Mouse (Mus musculus): ENCODE measurements around the gene Gm17535.
"Not testable (repeated sequence)": the region's sequence is repeated elsewhere in the genome, so short reads cannot be mapped to it uniquely, and the experiment has no call there.

Gm17535 gene

DNA sequence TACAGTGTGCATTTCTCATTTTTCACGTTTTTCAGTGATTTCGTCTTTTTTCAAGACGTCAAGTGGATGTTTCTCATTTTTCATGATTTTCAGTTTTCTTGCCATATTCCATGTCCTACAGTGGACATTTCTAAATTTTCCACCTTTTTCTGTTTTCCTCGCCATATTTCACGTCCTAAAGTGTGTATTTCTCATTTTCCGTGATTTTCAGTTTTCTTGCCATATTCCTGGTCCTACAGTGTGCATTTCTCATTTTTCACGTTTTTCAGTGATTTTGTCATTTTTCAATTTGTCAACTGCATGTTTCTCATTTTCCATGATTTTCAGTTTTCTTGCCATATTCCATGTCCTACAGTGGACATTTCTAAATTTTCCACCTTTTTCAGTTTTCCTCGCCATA, at the start of gene Gm17535:
TSS of gene Gm17535 (plus strand) at position 301 of the 400 bp plus-strand sequence.
- in situ Hi-C loops (cut with MboI, MseI): not testable (repeated sequence)

DNA sequence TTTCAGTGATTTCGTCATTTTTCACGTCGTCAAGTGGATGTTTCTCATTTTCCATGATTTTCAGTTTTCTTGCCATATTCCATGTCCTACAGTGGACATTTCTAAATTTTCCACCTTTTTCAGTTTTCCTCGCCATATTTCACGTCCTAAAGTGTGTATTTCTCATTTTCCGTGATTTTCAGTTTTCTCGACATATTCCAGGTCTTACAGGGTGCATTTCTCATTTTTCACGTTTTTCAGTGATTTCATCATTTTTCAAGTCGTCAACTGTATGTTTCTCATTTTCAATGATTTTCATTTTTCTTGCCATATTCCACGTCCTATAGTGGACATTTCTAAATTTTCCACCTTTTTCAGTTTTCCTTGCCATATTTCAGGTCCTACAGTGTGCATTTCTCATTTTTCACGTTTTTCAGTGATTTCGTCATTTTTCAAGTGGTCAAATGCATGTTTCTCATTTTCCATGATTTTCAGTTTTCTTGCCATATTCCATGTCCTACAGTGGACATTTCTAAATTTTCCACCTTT, 33.9 kb upstream of the Gm17535 start, which contains the start of gene Gm10722:
TSS of gene Gm10722 (plus strand) at position 478 of the 528 bp plus-strand sequence.
- in situ Hi-C loops (cut with MboI, MseI): not testable (repeated sequence)

DNA sequence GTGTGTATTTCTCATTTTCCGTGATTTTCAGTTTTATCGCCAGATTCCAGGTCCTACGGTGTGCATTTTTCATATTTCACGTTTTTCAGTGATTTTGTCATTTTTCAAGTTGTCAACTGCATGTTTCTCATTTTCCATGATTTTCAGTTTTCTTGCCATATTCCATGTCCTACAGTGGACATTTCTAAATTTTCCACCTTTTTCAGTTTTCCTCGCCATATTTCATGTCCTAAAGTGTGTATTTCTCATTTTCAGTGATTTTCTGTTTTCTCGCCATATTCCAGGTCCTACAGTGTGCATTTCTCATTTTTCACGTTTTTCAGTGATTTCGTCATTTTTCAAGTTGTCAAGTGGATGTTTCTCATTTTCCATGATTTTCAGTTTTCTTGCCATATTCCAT, 33.4 kb upstream of the Gm17535 start:
- in situ Hi-C loops (cut with MboI, MseI): not testable (repeated sequence)

DNA sequence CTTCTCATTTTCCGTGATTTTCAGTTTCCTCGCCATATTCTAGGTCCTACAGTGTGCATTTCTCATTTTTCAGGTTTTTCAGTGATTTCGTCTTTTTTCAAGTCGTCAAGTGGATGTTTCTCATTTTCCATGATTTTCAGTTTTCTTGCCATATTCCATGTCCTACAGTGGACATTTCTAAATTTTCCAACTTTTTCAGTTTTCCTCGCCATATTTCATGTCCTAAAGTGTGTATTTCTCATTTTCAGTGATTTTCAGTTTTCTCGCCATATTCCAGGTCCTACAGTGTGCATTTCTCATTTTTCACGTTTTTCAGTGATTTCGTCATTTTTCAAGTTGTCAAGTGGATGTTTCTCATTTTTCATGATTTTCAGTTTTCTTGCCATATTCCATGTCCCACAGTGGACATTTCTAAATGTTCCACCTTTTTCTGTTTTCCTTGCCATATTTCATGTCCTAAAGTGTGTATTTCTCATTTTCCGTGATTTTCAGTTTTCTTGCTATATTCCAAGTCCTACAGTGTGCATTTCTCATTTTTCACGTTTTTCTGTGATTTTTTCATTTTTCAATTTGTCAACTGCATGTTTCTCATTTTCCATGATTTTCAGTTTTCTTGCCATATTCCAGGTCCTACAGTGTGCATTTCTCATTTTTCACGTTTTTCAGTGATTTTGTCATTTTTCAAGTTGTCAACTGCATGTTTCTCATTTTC, 32.3 kb upstream of the Gm17535 start:
- in situ Hi-C loops (cut with MboI, MseI): not testable (repeated sequence)

DNA sequence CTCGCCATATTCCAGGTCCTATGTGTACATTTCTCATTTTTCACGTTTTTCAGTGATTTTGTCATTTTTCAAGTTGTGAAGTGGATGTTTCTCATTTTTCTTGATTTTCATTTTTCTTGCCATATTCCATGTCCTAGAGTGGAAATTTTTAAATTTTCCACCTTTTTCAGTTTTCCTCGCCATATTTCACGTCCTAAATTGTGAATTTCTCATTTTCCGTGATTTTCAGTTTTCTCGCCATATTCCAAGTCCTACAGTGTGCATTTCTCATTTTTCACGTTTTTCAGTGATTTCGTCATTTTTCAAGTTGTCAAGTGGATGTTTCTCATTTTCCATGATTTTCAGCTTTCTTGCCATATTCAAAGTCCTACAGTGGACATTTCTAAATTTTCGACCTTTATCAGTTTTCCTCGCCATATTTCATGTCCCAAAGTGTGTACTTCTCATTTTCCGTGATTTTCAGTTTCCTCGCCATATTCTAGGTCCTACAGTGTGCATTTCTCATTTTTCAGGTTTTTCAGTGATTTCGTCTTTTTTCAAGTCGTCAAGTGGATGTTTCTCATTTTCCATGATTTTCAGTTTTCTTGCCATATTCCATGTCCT, 31.5 kb upstream of the Gm17535 start, which contains the start of gene Gm11168:
TSS of gene Gm11168 (plus strand) at position 553 of the 603 bp plus-strand sequence.
- in situ Hi-C loops (cut with MboI, MseI): not testable (repeated sequence)

DNA sequence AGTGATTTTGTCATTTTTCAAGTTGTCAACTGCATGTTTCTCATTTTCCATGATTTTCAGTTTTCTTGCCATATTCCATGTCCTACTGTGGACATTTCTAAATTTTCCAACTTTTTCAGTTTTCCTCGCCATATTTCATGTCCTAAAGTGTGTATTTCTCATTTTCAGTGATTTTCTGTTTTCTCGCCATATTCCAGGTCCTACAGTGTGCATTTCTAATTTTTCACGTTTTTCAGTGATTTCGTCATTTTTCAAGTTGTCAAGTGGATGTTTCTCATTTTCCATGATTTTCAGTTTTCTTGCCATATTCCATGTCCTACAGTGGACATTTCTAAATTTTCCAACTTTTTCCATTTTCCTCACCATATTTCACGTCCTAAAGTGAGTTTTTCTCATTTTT, 28.2 kb upstream of the Gm17535 start:
- in situ Hi-C loops (cut with MboI, MseI): not testable (repeated sequence)

DNA sequence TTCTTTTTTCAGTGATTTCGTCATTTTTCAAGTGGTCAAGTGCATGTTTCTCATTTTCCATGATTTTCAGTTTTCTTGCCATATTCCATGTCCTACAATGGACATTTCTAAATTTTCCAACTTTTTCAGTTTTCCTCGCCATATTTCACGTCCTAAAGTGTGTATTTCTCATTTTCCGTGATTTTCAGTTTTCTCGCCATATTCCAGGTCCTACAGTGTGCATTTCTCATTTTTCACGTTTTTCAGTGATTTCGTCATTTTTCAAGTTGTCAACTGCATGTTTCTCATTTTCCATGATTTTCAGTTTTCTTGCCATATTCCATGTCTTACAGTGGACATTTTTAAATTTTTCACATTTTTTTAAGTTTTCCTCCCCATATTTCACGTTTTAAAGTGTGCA, 27.8 kb upstream of the Gm17535 start:
- in situ Hi-C loops (cut with MboI, MseI): not testable (repeated sequence)

DNA sequence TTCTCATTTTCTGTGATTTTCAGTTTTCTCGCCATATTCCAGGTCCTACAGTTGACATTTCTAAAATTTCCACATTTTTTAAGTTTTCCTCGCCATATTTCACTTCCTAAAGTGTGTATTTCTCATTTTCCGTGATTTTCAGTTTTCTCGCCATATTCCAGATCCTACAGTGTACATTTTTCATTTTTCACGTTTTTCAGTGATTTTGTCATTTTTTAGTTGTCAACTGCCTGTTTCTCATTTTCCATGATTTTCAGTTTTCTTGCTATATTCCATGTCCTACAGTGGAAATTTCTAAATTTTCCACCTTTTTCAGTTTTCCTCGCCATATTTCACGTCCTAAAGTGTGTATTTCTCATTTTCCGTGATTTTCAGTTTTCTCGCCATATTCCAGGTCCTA, 27.1 kb upstream of the Gm17535 start:
- in situ Hi-C loops (cut with MboI, MseI): not testable (repeated sequence)

DNA sequence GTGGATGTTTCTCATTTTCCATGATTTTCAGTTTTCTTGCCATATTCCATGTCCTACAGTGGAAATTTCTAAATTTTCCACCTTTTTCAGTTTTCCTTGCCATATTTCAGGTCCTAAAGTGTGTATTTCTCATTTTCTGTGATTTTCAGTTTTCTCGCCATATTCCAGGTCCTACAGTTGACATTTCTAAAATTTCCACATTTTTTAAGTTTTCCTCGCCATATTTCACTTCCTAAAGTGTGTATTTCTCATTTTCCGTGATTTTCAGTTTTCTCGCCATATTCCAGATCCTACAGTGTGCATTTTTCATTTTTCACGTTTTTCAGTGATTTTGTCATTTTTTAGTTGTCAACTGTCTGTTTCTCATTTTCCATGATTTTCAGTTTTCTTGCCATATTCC, 25.1 kb upstream of the Gm17535 start:
- in situ Hi-C loops (cut with MboI, MseI): not testable (repeated sequence)

DNA sequence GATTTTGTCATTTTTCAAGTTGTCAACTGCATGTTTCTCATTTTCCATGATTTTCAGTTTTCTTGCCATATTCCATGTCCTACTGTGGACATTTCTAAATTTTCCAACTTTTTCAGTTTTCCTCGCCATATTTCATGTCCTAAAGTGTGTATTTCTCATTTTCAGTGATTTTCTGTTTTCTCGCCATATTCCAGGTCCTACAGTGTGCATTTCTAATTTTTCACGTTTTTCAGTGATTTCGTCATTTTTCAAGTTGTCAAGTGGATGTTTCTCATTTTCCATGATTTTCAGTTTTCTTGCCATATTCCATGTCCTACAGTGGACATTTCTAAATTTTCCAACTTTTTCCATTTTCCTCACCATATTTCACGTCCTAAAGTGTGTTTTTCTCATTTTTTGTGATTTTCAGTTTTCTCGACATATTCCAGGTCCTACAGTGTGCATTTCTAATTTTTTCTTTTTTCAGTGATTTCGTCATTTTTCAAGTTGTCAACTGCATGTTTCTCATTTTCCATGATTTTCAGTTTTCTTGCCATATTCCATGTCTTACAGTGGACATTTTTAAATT, 22.3 kb upstream of the Gm17535 start:
- in situ Hi-C loops (cut with MboI, MseI): not testable (repeated sequence)

DNA sequence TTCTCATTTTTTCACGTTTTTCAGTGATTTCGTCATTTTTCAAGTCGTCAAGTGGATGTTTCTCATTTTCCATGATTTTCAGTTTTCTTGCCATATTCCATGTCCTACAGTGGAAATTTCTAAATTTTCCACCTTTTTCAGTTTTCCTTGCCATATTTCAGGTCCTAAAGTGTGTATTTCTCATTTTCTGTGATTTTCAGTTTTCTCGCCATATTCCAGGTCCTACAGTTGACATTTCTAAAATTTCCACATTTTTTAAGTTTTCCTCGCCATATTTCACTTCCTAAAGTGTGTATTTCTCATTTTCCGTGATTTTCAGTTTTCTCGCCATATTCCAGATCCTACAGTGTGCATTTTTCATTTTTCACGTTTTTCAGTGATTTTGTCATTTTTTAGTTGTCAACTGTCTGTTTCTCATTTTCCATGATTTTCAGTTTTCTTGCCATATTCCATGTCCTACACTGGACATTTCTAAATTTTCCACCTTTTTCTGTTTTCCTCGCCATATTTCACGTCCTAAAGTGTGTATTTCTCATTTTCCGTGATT, 21.6 kb upstream of the Gm17535 start, which contains the start of gene Gm10721:
TSS of gene Gm10721 (plus strand) at position 408 of the 547 bp plus-strand sequence.
- in situ Hi-C loops (cut with MboI, MseI): not testable (repeated sequence)

DNA sequence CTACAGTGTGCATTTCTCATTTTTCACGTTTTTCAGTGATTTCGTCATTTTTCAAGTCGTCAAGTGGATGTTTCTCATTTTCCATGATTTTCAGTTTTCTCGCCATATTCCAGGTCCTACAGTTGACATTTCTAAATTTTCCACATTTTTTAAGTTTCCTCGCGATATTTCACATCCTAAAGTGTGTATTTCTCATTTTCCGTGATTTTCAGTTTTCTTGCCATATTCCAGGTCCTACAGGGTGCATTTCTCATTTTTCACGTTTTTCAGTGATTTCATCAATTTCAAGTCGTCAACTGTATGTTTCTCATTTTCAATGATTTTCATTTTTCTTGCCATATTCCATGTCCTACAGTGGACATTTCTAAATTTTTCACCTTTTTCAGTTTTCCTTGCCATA, 19.0 kb upstream of the Gm17535 start, which contains the start of gene Gm10720:
TSS of gene Gm10720 (plus strand) at position 301 of the 400 bp plus-strand sequence.
- in situ Hi-C loops (cut with MboI, MseI): not testable (repeated sequence)

DNA sequence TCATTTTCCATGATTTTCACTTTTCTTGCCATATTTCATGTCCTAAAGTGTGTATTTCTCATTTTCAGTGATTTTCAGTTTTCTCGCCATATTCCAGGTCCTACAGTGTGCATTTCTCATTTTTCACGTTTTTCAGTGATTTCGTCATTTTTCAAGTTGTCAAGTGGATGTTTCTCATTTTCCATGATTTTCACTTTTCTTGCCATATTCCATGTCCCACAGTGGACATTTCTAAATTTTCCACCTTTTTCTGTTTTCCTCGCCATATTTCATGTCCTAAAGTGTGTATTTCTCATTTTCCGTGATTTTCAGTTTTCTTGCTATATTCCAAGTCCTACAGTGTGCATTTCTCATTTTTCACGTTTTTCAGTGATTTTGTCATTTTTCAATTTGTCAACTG, 18.5 kb upstream of the Gm17535 start:
- in situ Hi-C loops (cut with MboI, MseI): not testable (repeated sequence)

DNA sequence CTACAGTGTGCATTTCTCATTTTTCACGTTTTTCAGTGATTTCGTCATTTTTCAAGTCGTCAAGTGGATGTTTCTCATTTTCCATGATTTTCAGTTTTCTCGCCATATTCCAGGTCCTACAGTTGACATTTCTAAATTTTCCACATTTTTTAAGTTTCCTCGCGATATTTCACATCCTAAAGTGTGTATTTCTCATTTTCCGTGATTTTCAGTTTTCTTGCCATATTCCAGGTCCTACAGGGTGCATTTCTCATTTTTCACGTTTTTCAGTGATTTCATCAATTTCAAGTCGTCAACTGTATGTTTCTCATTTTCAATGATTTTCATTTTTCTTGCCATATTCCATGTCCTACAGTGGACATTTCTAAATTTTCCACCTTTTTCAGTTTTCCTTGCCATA, 17.3 kb upstream of the Gm17535 start, which contains the start of gene Gm10719:
TSS of gene Gm10719 (plus strand) at position 301 of the 400 bp plus-strand sequence.
- in situ Hi-C loops (cut with MboI, MseI): not testable (repeated sequence)

DNA sequence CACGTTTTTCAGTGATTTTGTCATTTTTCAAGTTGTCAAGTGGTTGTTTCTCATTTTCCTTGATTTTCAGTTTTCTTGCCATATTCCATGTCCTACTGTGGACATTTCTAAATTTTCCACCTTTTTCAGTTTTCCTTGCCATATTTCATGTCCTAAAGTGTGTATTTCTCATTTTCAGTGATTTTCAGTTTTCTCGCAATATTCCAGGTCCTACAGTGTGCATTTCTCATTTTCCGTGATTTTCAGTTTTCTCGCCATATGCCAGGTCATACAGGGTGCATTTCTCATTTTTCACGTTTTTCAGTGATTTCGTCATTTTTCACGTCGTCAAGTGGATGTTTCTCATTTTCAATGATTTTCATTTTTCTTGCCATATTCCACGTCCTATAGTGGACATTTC, 15.5 kb upstream of the Gm17535 start:
- in situ Hi-C loops (cut with MboI, MseI): not testable (repeated sequence)

DNA sequence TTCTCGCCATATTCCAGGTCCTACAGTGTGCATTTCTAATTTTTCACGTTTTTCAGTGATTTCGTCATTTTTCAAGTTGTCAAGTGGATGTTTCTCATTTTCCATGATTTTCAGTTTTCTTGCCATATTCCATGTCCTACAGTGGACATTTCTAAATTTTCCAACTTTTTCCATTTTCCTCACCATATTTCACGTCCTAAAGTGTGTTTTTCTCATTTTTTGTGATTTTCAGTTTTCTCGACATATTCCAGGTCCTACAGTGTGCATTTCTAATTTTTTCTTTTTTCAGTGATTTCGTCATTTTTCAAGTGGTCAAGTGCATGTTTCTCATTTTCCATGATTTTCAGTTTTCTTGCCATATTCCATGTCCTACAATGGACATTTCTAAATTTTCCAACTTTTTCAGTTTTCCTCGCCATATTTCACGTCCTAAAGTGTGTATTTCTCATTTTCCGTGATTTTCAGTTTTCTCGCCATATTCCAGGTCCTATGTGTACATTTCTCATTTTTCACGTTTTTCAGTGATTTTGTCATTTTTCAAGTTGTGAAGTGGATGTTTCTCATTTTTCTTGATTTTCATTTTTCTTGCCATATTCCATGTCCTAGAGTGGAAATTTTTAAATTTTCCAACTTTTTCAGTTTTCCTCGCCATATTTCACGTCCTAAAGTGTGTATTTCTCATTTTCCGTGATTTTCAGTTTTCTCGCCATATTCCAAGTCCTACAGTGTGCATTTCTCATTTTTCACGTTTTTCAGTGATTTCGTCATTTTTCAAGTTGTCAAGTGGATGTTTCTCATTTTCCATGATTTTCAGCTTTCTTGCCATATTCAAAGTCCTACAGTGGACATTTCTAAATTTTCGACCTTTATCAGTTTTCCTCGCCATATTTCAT, 14.3 kb upstream of the Gm17535 start:
- in situ Hi-C loops (cut with MboI, MseI): not testable (repeated sequence)

DNA sequence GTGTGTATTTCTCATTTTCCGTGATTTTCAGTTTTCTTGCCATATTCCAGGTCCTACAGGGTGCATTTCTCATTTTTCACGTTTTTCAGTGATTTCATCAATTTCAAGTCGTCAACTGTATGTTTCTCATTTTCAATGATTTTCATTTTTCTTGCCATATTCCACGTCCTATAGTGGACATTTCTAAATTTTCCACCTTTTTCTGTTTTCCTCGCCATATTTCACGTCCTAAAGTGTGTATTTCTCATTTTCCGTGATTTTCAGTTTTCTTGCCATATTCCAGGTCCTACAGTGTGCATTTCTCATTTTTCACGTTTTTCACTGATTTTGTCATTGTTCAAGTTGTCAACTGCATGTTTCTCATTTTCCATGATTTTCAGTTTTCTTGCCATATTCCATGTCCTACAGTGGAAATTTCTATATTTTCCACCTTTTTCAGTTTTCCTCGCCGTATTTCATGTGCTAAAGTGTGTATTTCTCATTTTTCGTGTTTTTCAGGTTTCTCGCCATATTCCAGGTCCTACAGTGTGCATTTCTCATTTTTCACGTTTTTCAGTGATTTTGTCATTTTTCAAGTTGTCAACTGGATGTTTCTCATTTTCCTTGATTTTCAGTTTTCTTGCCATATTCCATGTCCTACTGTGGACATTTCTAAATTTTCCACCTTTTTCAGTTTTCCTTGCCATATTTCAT, 11.9 kb upstream of the Gm17535 start:
- in situ Hi-C loops (cut with MboI, MseI): not testable (repeated sequence)

DNA sequence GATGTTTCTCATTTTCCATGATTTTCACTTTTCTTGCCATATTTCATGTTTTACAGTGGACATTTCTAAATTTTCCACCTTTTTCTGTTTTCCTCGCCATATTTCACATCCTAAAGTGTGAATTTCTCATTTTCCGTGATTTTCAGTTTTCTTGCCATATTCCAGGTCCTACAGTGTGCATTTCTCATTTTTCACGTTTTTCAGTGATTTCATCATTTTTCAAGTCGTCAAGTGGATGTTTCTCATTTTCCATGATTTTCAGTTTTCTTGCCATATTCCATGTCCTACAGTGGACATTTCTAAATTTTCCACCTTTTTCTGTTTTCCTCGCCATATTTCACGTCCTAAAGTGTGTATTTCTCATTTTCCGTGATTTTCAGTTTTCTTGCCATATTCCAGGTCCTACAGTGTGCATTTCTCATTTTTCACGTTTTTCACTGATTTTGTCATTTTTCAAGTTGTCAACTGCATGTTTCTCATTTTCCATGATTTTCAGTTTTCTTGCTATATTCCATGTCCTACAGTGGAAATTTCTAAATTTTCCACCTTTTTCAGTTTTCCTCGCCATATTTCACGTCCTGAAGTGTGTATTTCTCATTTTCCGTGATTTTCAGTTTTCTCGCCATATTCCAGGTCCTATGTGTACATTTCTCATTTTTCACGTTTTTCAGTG, 11.0 kb upstream of the Gm17535 start, which contains the start of gene Gm10718:
TSS of gene Gm10718 (plus strand) at position 236 of the 673 bp plus-strand sequence.
- in situ Hi-C loops (cut with MboI, MseI): not testable (repeated sequence)

DNA sequence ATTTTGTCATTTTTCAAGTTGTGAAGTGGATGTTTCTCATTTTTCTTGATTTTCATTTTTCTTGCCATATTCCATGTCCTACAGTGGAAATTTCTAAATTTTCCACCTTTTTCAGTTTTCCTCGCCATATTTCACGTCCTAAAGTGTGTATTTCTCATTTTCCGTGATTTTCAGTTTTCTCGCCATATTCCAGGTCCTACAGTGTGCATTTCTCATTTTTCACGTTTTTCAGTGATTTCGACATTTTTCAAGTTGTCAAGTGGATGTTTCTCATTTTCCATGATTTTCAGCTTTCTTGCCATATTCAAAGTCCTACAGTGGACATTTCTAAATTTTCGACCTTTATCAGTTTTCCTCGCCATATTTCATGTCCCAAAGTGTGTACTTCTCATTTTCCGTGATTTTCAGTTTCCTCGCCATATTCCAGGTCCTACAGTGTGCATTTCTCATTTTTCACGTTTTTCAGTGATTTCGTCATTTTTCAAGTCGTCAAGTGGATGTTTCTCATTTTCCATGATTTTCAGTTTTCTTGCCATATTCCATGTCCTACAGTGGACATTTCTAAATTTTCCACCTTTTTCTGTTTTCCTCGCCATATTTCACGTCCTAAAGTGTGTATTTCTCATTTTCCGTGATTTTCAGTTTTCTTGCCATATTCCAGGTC, 10.3 kb upstream of the Gm17535 start:
- in situ Hi-C loops (cut with MboI, MseI): not testable (repeated sequence)
